Mouse (Mus musculus) olfactory bulb, adult 2 months (tissue): ENCODE results near the gene Dpyd.

Experiments
- CTCF ChIP-seq: fragments of 200-500 bp; IDR thresholded peaks from 2 replicates; pipeline ENCODE4 v1.5.1; 2012; ENCODE audit warnings: low read depth, mild to moderate bottlenecking, low read length, moderate library complexity; ENCODE audit not compliant: insufficient read depth
- POLR2A ChIP-seq: fragments of 200-500 bp; IDR thresholded peaks from 2 replicates; pipeline ENCODE4 v1.6.1; 2012; ENCODE audit warnings: mild to moderate bottlenecking, low read depth, low read length, moderate library complexity; ENCODE audit not compliant: insufficient read depth

- no peak for TF ChIP-seq CTCF
- no peak for TF ChIP-seq POLR2A
These were observed 67.8 kb downstream of the Dpyd start for GRCm38 (mm10) chr3:118629737-118630136.
